Mouse (Mus musculus) cerebellum, adult 2 months (tissue): ENCODE data around the gene Entpd3. TPM values are rescaled to one million over a fixed set of nuclear protein-coding genes. Genes with fewer than 3 reads are reported as not detected.

ENCODE experiments used
- DNase-seq, 2 experiments: peaks; one replicate each; pipeline ENCODE4 v3.0.0; 2021
- H3K27ac ChIP-seq: fragments of 200-500 bp; 2 replicates; pipeline ENCODE4 v1.5.1; 2012; ENCODE audit warnings: low read length, control low read depth, inconsistent platforms; ENCODE audit not compliant: insufficient read depth
- H3K27me3 ChIP-seq: fragments of 200-500 bp; 2 replicates; pipeline ENCODE4 v1.6.1; 2012; ENCODE audit warnings: inconsistent platforms, mild to moderate bottlenecking, low read length, moderate library complexity; ENCODE audit not compliant: control insufficient read depth, insufficient read depth
- H3K4me1 ChIP-seq: fragments of 200-500 bp; 2 replicates; pipeline ENCODE4 v1.6.1; 2011; ENCODE audit warnings: low read length; ENCODE audit not compliant: control insufficient read depth, insufficient read depth
- H3K4me3 ChIP-seq: fragments of 200-500 bp; replicated peaks from 2 replicates; pipeline ENCODE3; 2011; ENCODE audit warnings: mild to moderate bottlenecking, low read depth, low read length, control low read depth; ENCODE audit not compliant: insufficient read depth
- CTCF ChIP-seq: fragments of 200-500 bp; IDR thresholded peaks from 2 replicates; pipeline ENCODE4 v1.5.1; 2011; ENCODE audit warnings: low read depth, mild to moderate bottlenecking, control low read depth, low read length, moderate library complexity, borderline replicate concordance; ENCODE audit not compliant: insufficient read depth
- POLR2A ChIP-seq: fragments of 200-500 bp; IDR thresholded peaks from 2 replicates; pipeline ENCODE4 v1.6.1; 2011; ENCODE audit warnings: low read length, control low read depth, borderline replicate concordance; ENCODE audit not compliant: insufficient read depth
- WGBS: fragments of 180-500 bp; shearing (Covaris S2); methylation state at CpG from one replicate; pipeline ENCODE4 v1.1.7; 2018; 5-methylcytosine and 5-hydroxymethylcytosine counted together
- polyA plus RNA-seq: library from polyadenylated mRNA; depleted of rRNA; stranded (reverse); fragments of >200 nt; gene quantifications from 2 replicates; pipeline ENCODE4 v1.2.3, GENCODE M21; 2012; rRNA removed

Entpd3 gene
- polyA plus RNA-seq, 1 experiment: 13.9 TPM

DNA sequence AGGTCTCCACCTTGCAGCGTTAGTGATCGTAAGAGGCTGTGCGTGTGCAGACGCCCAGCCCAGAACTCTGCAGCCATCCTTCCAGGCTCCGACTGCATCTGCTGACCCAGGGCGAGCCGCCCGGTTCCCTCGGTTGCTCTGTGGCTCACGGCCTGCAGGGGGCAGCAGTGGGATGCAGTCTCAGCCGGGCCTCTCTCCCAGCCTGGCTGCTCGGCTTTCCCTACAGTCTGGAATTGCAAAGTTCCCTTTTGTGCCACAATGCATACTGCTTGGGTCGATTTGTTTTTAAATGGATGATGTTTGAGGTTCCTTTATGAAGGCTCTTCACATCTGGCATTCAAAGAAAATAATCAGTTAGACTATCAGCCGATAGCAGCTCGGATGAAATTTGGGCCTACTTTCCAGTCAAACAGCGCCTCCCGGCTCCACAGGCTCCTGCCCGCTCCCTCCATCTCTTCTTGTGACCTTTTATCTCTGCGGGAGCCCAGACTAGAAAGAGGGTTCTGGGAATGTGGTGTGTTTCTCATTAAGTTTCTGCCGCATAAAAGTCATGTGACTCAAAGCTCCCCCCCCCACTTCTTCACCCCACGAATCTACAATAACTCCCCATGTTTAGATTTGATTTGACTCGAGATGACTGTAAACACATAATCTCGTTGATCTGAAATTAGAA lies 63.4 kb downstream of the Entpd3 start:
- TF ChIP-seq CTCF: peak; percentile 89
- no peak for TF ChIP-seq POLR2A
- H3K4me1 ChIP-seq: peaks cover 6% of the 10 kb centered on the region; the same call in 1 of the 2 replicates
- 14% methylated on average over 23 of the region's 23 CpGs for WGBS
- H3K27me3 ChIP-seq: no peaks in the 10 kb centered on the region
- H3K27ac ChIP-seq: no peak overlapping the region
- H3K4me3 ChIP-seq: no peak overlapping the region
- DNase-seq: peak; percentile 85 to 94

DNA sequence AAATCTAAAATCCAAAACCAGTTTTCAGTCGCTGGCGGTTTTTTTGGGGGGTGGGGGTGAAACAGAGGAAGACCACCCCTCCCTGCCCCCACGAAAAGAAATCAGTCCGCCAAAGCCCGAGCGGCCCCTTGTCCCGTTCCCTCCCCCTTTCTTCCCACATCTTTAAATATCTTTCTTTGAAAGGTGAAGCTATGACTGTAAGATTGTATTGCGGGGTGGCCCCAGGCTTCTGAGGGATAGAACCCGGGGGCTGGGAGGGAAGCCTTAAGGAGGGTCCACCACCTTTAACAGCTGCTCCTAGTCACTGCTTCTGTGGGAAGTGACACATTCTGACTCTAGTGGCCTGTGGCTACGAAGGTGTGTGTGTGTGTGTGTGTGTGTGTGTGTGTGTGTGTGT lies 63.9 kb downstream of the Entpd3 start:
- 70% methylated on average over 10 of the region's 10 CpGs for WGBS
- no peak for TF ChIP-seq CTCF
- no peak for TF ChIP-seq POLR2A
- H3K4me1 ChIP-seq: peaks cover 6% of the 10 kb centered on the region; the same call in 1 of the 2 replicates
- H3K27me3 ChIP-seq: no peaks in the 10 kb centered on the region
- no peak for DNase-seq
- H3K27ac ChIP-seq: no peak overlapping the region
- no peak overlapping the region for H3K4me3 ChIP-seq

GRCm38 (mm10) chr9:120603956-120604355 lies 64.3 kb downstream of the Entpd3 start:
- no peak for DNase-seq
- Histone ChIP-seq H3K4me1 (peaks cover 6% of the 10 kb centered on the region; the same call in 1 of the 2 replicates), H3K4me3 (no peak overlapping the region), H3K27ac (no peak overlapping the region), H3K27me3 (no peaks in the 10 kb centered on the region)
- TF ChIP-seq POLR2A: no peak
- TF ChIP-seq CTCF: no peak
- 83% methylated on average over 12 of the region's 12 CpGs for WGBS

DNA sequence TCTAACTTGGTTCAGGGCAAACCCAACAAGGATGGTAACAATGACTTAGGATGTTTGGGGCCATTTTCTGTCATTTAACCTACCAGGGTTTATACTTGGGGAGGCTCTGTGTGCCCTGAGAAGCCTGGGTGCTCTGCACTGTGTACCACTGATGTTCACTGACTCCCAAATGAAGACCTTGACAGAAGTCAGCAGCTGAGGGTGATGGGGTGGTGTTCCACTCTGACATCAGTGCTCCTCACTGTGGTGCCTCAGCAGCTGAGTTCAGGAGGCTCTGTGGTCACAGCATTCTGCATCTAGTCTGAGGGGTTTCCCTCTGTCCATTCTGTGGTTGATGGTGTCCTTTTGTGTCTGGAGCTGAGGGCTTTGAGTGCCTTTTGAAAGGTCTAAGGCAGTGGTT lies 71.4 kb downstream of the Entpd3 start:
- Histone ChIP-seq H3K27me3 (no peaks in the 10 kb centered on the region), H3K4me1 (no peaks in the 10 kb centered on the region), H3K4me3 (no peak overlapping the region), H3K27ac (no peak overlapping the region)
- no peak for DNase-seq
- no peak for TF ChIP-seq CTCF
- TF ChIP-seq POLR2A: no peak

DNA sequence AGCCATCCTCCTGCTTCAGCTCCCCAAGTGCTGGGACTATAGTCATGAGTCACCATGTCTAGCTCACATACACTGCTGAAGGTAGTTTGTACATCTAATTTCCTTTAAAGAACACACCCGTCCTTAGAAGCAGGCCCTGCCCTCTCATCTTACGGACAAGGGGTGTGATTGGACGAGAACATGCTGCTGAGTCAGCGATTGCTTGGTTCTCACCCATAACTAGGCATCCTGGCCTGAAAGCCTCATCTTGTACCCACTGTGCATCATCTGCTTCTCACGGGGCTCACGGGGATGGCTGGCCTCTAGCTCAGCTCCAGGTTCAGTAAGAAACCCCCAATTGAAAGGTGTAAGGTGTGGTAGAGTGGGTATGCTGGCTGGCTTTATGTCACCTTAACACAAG lies 74.4 kb downstream of the Entpd3 start:
- no peak for TF ChIP-seq CTCF
- no peak for TF ChIP-seq POLR2A
- H3K4me1 ChIP-seq: no peaks in the 10 kb centered on the region
- no peak for DNase-seq
- H3K27me3 ChIP-seq: no peaks in the 10 kb centered on the region
- no peak overlapping the region for H3K27ac ChIP-seq
- no peak overlapping the region for H3K4me3 ChIP-seq
- WGBS: 93% methylated on average over 6 of the region's 6 CpGs

Other genes starting within 250 kb of the Entpd3 start
- 18.2 and 22.1 TPM in 2 replicates for gene Myrip, start 238.3 kb upstream of the Entpd3 start, polyA plus RNA-seq
- gene Eif1b, start 47.6 kb upstream of the Entpd3 start, polyA plus RNA-seq: 156 and 167 TPM in 2 replicates
- 327 and 353 TPM in 2 replicates for gene Rpl14, start 31.6 kb downstream of the Entpd3 start, polyA plus RNA-seq